Mouse (Mus musculus) hindbrain, embryonic 16.5 days (tissue): ENCODE results near the gene Olfr1132. TPM values are rescaled to one million over a fixed set of nuclear protein-coding genes. Genes with fewer than 3 reads are reported as not detected.
"Not testable (repeated sequence)": the region's sequence is repeated elsewhere in the genome, so short reads cannot be mapped to it uniquely, and the experiment has no call there.

Experiments
- ATAC-seq: fragments of 200-750 bp; cut with Nextera tagmentation; 2 replicates; pipeline ENCODE4 v1.8.0; 2017; ENCODE audit warnings: moderate TSS enrichment, moderate library complexity
- H3K27ac ChIP-seq: fragments of 300-500 bp; sonication (generic); 2 replicates; pipeline ENCODE4 v1.5.1; 2014; ENCODE audit warnings: low read depth, mild to moderate bottlenecking, control low read depth, low read length, moderate library complexity
- H3K27me3 ChIP-seq: fragments of 300-500 bp; sonication (generic); replicated peaks from 2 replicates; pipeline ENCODE4 v1.6.1; 2014; ENCODE audit warnings: low read length; ENCODE audit not compliant: control insufficient read depth, insufficient read depth
- H3K36me3 ChIP-seq: fragments of 300-500 bp; sonication (generic); 2 replicates; pipeline ENCODE4 v1.6.1; 2014; ENCODE audit warnings: mild to moderate bottlenecking, low read length, moderate library complexity, mixed read lengths; ENCODE audit not compliant: control insufficient read depth, insufficient read depth
- H3K4me1 ChIP-seq: fragments of 300-500 bp; sonication (generic); 2 replicates; pipeline ENCODE4 v1.6.1; 2014; ENCODE audit warnings: low read depth, low read length; ENCODE audit not compliant: control insufficient read depth, insufficient read depth
- H3K4me2 ChIP-seq: fragments of 300-500 bp; sonication (generic); 2 replicates; pipeline ENCODE4 v1.6.1; 2014; ENCODE audit warnings: mild to moderate bottlenecking, low read length, control low read depth, moderate library complexity
- H3K4me3 ChIP-seq: fragments of 300-500 bp; sonication (generic); 2 replicates; pipeline ENCODE4 v1.5.1; 2014; ENCODE audit warnings: mild to moderate bottlenecking, low read length, control low read depth, moderate library complexity
- H3K9ac ChIP-seq: fragments of 300-500 bp; sonication (generic); 2 replicates; pipeline ENCODE4 v1.6.1; 2014; ENCODE audit warnings: low read depth, mild to moderate bottlenecking, control low read depth, low read length, moderate library complexity
- H3K9me3 ChIP-seq: fragments of 300-500 bp; sonication (generic); 2 replicates; pipeline ENCODE4 v1.6.1; 2014; ENCODE audit warnings: mild to moderate bottlenecking, low read length, moderate library complexity; ENCODE audit not compliant: control insufficient read depth
- WGBS: fragments of 180-500 bp; shearing (Covaris S2); extraction: QIAGEN DNeasy Blood & Tissue Kit; methylation state at CpG from one replicate; pipeline ENCODE4 v1.1.7; 2014; 5-methylcytosine and 5-hydroxymethylcytosine counted together
- polyA plus RNA-seq: library from polyadenylated mRNA; unstranded; fragments of >200 nt; fragmentation: Nextera tagmentation; extraction: Ambion mirVana; gene quantifications from 2 replicates; pipeline ENCODE4 v1.2.1, GENCODE M21; 2015

Gene Olfr1132
- polyA plus RNA-seq = not detected in 2 replicates

DNA sequence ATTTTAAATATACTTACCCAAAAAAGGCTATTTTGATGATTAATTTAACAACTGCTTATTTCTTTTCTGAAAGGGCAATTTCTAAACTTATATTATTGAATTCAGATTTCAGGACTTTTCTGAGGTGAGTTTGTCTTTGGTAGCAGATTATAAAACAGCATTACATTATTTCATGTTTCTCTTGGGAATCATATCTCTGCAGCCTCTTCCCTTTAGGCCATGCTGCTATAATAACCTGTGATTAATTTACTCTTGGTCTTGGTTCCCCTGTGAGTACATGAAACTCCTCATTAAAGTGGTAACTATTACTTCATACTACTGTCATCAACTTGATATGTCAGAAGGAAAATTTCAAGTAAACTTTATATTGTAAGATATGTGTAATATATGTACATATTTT is at the start of gene Olfr1132:
Gene Olfr1132, minus strand, starts transcription at position 101 of the 400 bp plus-strand sequence.
- Histone ChIP-seq H3K27ac (no peak within 1 kb of the TSS), H3K36me3 (no peaks in the 10 kb centered on the region), H3K27me3 (no peaks in the 10 kb centered on the region), H3K9me3 (no peaks in the 10 kb centered on the region), H3K4me2 (no peak within 1 kb of the TSS), H3K4me1 (no peaks in the 10 kb centered on the region), H3K4me3 (no peak within 1 kb of the TSS), H3K9ac (no peak within 1 kb of the TSS)
- no peak for ATAC-seq

DNA sequence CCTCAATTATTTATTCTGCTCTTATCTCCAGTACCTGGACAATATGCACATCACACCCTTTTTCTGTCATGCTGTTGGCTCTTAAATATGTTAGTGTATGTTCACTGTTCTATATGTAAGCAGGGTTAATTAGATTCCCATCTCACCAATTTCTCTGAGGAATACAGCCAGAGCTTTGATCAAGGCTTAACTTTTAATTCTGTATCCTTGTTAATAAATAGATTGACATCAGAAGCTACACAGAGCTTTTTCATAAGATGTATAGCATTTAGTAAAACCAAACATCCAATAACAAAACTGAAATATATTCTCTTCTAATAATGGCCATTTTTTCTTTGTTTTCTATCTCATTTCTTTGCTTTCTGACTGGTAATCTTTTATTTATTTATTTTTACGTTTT is 36.2 kb upstream of the Olfr1132 start, which contains the start of gene Olfr1135:
Gene Olfr1135, minus strand, starts transcription at position 101 of the 400 bp plus-strand sequence.
- 17% methylated on average over 1 of the region's 1 CpGs for WGBS
- H3K4me2 ChIP-seq = no peak within 1 kb of the TSS
- no peaks in the 10 kb centered on the region for H3K27me3 ChIP-seq
- no peaks in the 10 kb centered on the region for H3K4me1 ChIP-seq
- H3K36me3 ChIP-seq = no peaks in the 10 kb centered on the region
- no peak for ATAC-seq
- no peak within 1 kb of the TSS for H3K27ac ChIP-seq
- H3K4me3 ChIP-seq = no peak within 1 kb of the TSS
- no peak within 1 kb of the TSS for H3K9ac ChIP-seq
- H3K9me3 ChIP-seq = no peaks in the 10 kb centered on the region

DNA sequence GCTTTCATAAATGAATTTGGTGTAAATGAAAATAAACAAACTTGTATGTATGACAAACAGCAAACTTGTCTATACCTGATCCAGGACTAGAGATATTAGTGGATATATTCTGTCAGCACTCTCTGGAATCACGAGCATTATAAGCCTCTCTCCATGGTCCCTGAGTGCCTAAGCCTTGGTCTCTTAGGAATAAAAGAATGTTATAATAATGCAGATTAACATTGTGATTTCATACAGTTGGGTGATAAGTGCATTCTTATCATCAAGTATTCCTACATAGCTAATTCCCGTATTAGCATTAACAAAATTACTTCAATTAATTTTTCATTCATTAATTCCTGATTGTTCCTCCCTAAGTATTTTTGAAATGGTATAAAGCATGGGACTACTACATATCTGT is 21.0 kb upstream of the Olfr1132 start, which contains the start of gene Olfr1134:
Gene Olfr1134, minus strand, starts transcription at position 101 of the 400 bp plus-strand sequence.
- no peak within 1 kb of the TSS for H3K4me2 ChIP-seq
- ATAC-seq = no peak
- no peaks in the 10 kb centered on the region for H3K36me3 ChIP-seq
- no peaks in the 10 kb centered on the region for H3K4me1 ChIP-seq
- no peak within 1 kb of the TSS for H3K27ac ChIP-seq
- H3K4me3 ChIP-seq = no peak within 1 kb of the TSS
- WGBS = 85% methylated on average over 2 of the region's 2 CpGs
- H3K9ac ChIP-seq = no peak within 1 kb of the TSS
- no peaks in the 10 kb centered on the region for H3K9me3 ChIP-seq
- no peaks in the 10 kb centered on the region for H3K27me3 ChIP-seq

DNA sequence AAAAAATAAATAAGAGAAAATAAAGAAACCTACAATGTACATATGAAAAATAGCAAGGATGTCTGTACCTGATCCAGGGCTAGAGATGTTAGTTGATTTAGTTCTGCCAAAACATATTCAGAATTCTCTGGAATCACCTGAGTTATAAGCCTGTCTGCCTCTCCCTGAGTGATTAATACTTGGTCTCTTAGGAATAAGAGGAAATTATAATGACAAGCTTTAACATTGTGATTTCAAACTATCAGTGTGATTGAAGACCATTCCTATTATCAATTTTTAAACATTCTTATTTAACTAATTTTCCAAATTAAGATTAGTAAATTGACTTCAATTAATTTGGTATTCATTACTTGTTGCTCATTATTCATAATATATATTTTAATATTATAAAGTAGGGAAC is 9.9 kb upstream of the Olfr1132 start, which contains the start of gene Olfr1133:
Gene Olfr1133, minus strand, starts transcription at position 101 of the 400 bp plus-strand sequence.
- no peak for ATAC-seq
- H3K4me2 ChIP-seq = no peak within 1 kb of the TSS
- H3K9ac ChIP-seq = no peak within 1 kb of the TSS
- H3K9me3 ChIP-seq = no peaks in the 10 kb centered on the region
- no peak within 1 kb of the TSS for H3K27ac ChIP-seq
- no peaks in the 10 kb centered on the region for H3K4me1 ChIP-seq
- H3K4me3 ChIP-seq = no peak within 1 kb of the TSS
- no peaks in the 10 kb centered on the region for H3K27me3 ChIP-seq
- no peaks in the 10 kb centered on the region for H3K36me3 ChIP-seq

DNA sequence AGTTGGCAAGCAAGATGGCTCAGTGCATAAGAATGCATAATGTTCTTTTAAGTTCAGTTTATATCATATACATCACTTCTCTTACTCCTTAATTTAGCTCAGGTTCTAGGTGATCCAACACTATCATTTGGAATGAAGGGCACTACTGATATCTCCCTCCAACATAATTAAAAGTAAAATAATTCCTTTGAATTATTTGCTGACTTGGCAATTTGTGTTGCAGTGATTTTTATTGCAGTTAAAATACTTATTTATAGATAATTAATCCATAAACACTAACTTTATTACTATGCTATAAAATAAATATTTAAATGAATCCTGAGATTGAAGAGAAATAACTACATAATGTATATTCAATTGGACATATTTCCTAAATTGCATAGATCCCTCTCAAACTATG is 5.1 kb upstream of the Olfr1132 start:
- Histone ChIP-seq H3K4me1 (no peaks in the 10 kb centered on the region), H3K4me2 (no peak overlapping the region), H3K36me3 (no peaks in the 10 kb centered on the region), H3K9ac (no peak overlapping the region), H3K4me3 (no peak overlapping the region), H3K27ac (no peak overlapping the region), H3K27me3 (no peaks in the 10 kb centered on the region), H3K9me3 (no peaks in the 10 kb centered on the region)
- no peak for ATAC-seq

DNA sequence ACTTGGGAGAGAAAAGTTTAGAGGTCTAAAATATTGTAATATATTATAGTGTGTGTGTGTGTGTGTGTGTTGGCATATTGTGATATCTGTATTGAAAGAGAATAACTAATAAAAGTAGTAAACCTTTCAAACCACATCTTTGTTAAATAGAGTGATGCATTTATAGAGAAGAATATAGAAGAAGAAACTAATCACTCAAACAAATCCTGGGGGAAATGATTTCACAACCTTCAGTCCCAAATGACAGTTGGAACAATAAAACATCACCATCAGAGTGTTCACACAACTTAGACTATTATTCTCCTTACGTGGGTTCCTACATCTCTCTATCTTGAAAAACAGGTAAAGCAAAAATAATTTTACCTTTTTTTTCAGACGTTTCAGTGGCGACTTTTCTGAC is 10.5 kb downstream of the Olfr1132 start, which contains the start of gene Olfr1131:
Gene Olfr1131, plus strand, starts transcription at position 301 of the 400 bp plus-strand sequence.
- Histone ChIP-seq H3K9ac (no peak within 1 kb of the TSS), H3K36me3 (no peaks in the 10 kb centered on the region), H3K4me3 (no peak within 1 kb of the TSS), H3K4me1 (no peaks in the 10 kb centered on the region), H3K27ac (no peak within 1 kb of the TSS), H3K9me3 (no peaks in the 10 kb centered on the region), H3K27me3 (no peaks in the 10 kb centered on the region), H3K4me2 (no peak within 1 kb of the TSS)
- no peak for ATAC-seq
- WGBS = 72% methylated on average over 3 of the region's 3 CpGs

DNA sequence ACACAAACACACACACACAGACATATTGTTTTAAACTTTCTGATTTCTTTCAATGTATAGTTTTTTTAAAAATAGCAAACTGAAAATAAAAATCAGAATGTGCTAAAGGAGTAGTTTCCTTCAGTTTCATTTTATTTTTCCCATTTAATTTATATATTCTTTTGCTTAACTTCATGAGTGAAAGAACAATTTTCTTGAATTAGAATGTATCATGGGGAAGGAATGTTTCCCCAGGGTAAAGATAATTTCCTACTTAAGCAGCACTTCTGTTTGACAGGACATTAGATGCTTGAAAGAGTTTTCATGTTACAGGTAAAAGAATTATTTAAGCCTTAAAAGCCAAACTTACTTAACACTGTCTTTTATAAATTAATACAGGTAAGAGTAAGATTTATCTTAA is 31.4 kb downstream of the Olfr1132 start, which contains the start of gene Olfr1130:
Gene Olfr1130, plus strand, starts transcription at position 301 of the 400 bp plus-strand sequence.
- not testable (repeated sequence) for H3K9ac ChIP-seq, H3K9me3 ChIP-seq, ATAC-seq

More for the DNA sequence above, 31.4 kb downstream of the Olfr1132 start, which contains the start of gene Olfr1130:
- H3K4me2 ChIP-seq, H3K27ac ChIP-seq, H3K27me3 ChIP-seq, H3K4me3 ChIP-seq, H3K36me3 ChIP-seq, H3K4me1 ChIP-seq: not testable (repeated sequence)

Other genes with a start within 250 kb of the Olfr1132 start
- not detected in 2 replicates for gene Olfr1123, start 220.9 kb downstream of the Olfr1132 start, polyA plus RNA-seq
- gene Olfr1124, start 207.3 kb downstream of the Olfr1132 start, polyA plus RNA-seq = not detected in 2 replicates
- not detected in 2 replicates for gene Olfr1126, start 183.6 kb downstream of the Olfr1132 start, polyA plus RNA-seq
- gene Pramel7, start 140.4 kb downstream of the Olfr1132 start, polyA plus RNA-seq = not detected in 2 replicates
- not detected in 2 replicates for gene Pramel6, start 131.0 kb downstream of the Olfr1132 start, polyA plus RNA-seq
- not detected in 2 replicates for gene Olfr153, start 105.7 kb downstream of the Olfr1132 start, polyA plus RNA-seq
- gene Olfr1128, start 92.0 kb downstream of the Olfr1132 start, polyA plus RNA-seq = not detected in 2 replicates
- gene Olfr1129, start 63.6 kb downstream of the Olfr1132 start, polyA plus RNA-seq = not detected in 2 replicates
- gene Olfr1130, start 31.3 kb downstream of the Olfr1132 start, polyA plus RNA-seq = not detected in 2 replicates
- not detected in 2 replicates for gene Olfr1131, start 10.4 kb downstream of the Olfr1132 start, polyA plus RNA-seq
- not detected in 2 replicates for gene Olfr1133, start 9.8 kb upstream of the Olfr1132 start, polyA plus RNA-seq
- gene Olfr1134, start 20.9 kb upstream of the Olfr1132 start, polyA plus RNA-seq = not detected in 2 replicates
- not detected in 2 replicates for gene Olfr1135, start 36.1 kb upstream of the Olfr1132 start, polyA plus RNA-seq
- gene Olfr1136, start 56.4 kb upstream of the Olfr1132 start, polyA plus RNA-seq = not detected in 2 replicates
- not detected in 2 replicates for gene Olfr1137, start 75.6 kb upstream of the Olfr1132 start, polyA plus RNA-seq
- not detected in 2 replicates for gene Olfr1138, start 102.4 kb upstream of the Olfr1132 start, polyA plus RNA-seq
- not detected in 2 replicates for gene Olfr1140, start 106.2 kb upstream of the Olfr1132 start, polyA plus RNA-seq
- gene Olfr1141, start 116.5 kb upstream of the Olfr1132 start, polyA plus RNA-seq = not detected in 2 replicates
- gene Olfr152, start 141.9 kb upstream of the Olfr1132 start, polyA plus RNA-seq = not detected in 2 replicates
- not detected in 2 replicates for gene Olfr1143, start 163.1 kb upstream of the Olfr1132 start, polyA plus RNA-seq
- gene Olfr1145, start 172.3 kb upstream of the Olfr1132 start, polyA plus RNA-seq = not detected in 2 replicates
- not detected in 2 replicates for gene Olfr1148, start 193.0 kb upstream of the Olfr1132 start, polyA plus RNA-seq
- not detected in 2 replicates for gene Olfr1150-ps1, start 206.5 kb upstream of the Olfr1132 start, polyA plus RNA-seq
- not detected in 2 replicates for gene Olfr1151, start 218.3 kb upstream of the Olfr1132 start, polyA plus RNA-seq
- gene Olfr1152, start 229.0 kb upstream of the Olfr1132 start, polyA plus RNA-seq = 0.02 TPM in 1 of 2 replicates, not detected in the other